Mouse (Mus musculus) cortical plate, adult 2 months (tissue): ENCODE results near the gene 1600014C23Rik. TPM values are rescaled to one million over a fixed set of nuclear protein-coding genes. Genes with fewer than 3 reads are reported as not detected.
A peak's percentile ranks its signal among the peaks of the same experiment; 100 is the strongest.

Experiments used
- H3K27ac ChIP-seq: fragments of 200-500 bp; 2 replicates; pipeline ENCODE4 v1.5.1; 2012; ENCODE audit warnings: low read length, control low read depth, inconsistent platforms; ENCODE audit not compliant: insufficient read depth
- H3K4me1 ChIP-seq: fragments of 200-500 bp; 2 replicates; pipeline ENCODE4 v1.6.1; 2011; ENCODE audit warnings: low read length; ENCODE audit not compliant: control insufficient read depth, insufficient read depth
- H3K4me3 ChIP-seq: fragments of 200-500 bp; 2 replicates; pipeline ENCODE4 v1.5.1; 2011; ENCODE audit warnings: mild to moderate bottlenecking, low read length, control low read depth; ENCODE audit not compliant: insufficient read depth
- CTCF ChIP-seq: fragments of 200-500 bp; IDR thresholded peaks from 2 replicates; pipeline ENCODE4 v1.5.1; 2011; ENCODE audit warnings: mild to moderate bottlenecking, control low read depth, low read length; ENCODE audit not compliant: insufficient read depth; ENCODE audit errors: extremely low read depth
- POLR2A ChIP-seq: fragments of 200-500 bp; IDR thresholded peaks from 2 replicates; pipeline ENCODE4 v1.6.1; 2011; ENCODE audit warnings: mild to moderate bottlenecking, low read length, control low read depth; ENCODE audit not compliant: insufficient read depth; ENCODE audit errors: extremely low read depth
- polyA plus RNA-seq: library from polyadenylated mRNA; depleted of rRNA; stranded (reverse); fragments of >200 nt; gene quantifications from 2 replicates; pipeline ENCODE4 v1.2.3, GENCODE M21; 2012

The 1600014C23Rik gene
- polyA plus RNA-seq, 1 experiment: not detected

GRCm38 (mm10) chr17:45696981-45697380 is 36.7 kb downstream of the 1600014C23Rik start:
- Histone ChIP-seq H3K4me3 (no peak overlapping the region), H3K4me1 (no peaks in the 10 kb centered on the region), H3K27ac (no peak overlapping the region)
- TF ChIP-seq CTCF (no peak), POLR2A (no peak)

GRCm38 (mm10) chr17:45695227-45696120 is 38.2 kb downstream of the 1600014C23Rik start:
- TF ChIP-seq CTCF: no peak
- no peak for TF ChIP-seq POLR2A
- no peak overlapping the region for H3K27ac ChIP-seq
- H3K4me3 ChIP-seq: no peak overlapping the region

GRCm38 (mm10) chr17:45693812-45694565 is 39.7 kb downstream of the 1600014C23Rik start:
- no peak for TF ChIP-seq CTCF
- TF ChIP-seq POLR2A: no peak
- Histone ChIP-seq H3K27ac (no peak overlapping the region), H3K4me3 (no peak overlapping the region), H3K4me1 (no peaks in the 10 kb centered on the region)

More at GRCm38 (mm10) chr17:45695227-45696120, 38.2 kb downstream of the 1600014C23Rik start:
- no peaks in the 10 kb centered on the region for H3K4me1 ChIP-seq

- no peaks in the 10 kb centered on the region for H3K4me1 ChIP-seq
- H3K27ac ChIP-seq: no peak overlapping the region
- TF ChIP-seq CTCF (no peak), POLR2A (no peak)
- no peak overlapping the region for H3K4me3 ChIP-seq
Measured at GRCm38 (mm10) chr17:45692159-45692558, 41.5 kb downstream of the 1600014C23Rik start.

GRCm38 (mm10) chr17:45690044-45690443 is 43.6 kb downstream of the 1600014C23Rik start:
- TF ChIP-seq CTCF (no peak), POLR2A (no peak)
- H3K4me1 ChIP-seq: peaks cover 3% of the 10 kb centered on the region; the same call in 1 of the 2 replicates
- no peak overlapping the region for H3K4me3 ChIP-seq
- H3K27ac ChIP-seq: no peak overlapping the region

GRCm38 (mm10) chr17:45689120-45689519 is 44.5 kb downstream of the 1600014C23Rik start:
- Histone ChIP-seq H3K4me1 (peaks cover 5% of the 10 kb centered on the region; the same call in 1 of the 2 replicates), H3K4me3 (no peak overlapping the region), H3K27ac (no peak overlapping the region)
- no peak for TF ChIP-seq CTCF
- TF ChIP-seq POLR2A: no peak

- H3K4me3 ChIP-seq: peak within 1 kb of the TSS; percentile 66
- H3K27ac ChIP-seq: peak within 1 kb of the TSS; percentile 89
- peaks cover 5% of the 10 kb centered on the region; the same call in 1 of the 2 replicates for H3K4me1 ChIP-seq
- TF ChIP-seq CTCF (no peak), POLR2A (no peak)
Measured at GRCm38 (mm10) chr17:45686716-45687115, 46.9 kb downstream of the 1600014C23Rik start, which contains the start of gene Tmem63b. Gene Tmem63b (minus strand): TSS chr17:45686905.

GRCm38 (mm10) chr17:45686093-45686619 is 47.5 kb downstream of the 1600014C23Rik start, which contains the start of gene Mrpl14:
Gene Mrpl14 (plus strand): TSS chr17:45686322.
- H3K4me1 ChIP-seq: peaks cover 5% of the 10 kb centered on the region; the same call in 1 of the 2 replicates
- peak; percentile 67 for TF ChIP-seq POLR2A
- no peak for TF ChIP-seq CTCF
- peak within 1 kb of the TSS; percentile 89 for H3K27ac ChIP-seq
- peak within 1 kb of the TSS; percentile 66 for H3K4me3 ChIP-seq

- Histone ChIP-seq H3K4me1 (peaks cover 5% of the 10 kb centered on the region; the same call in 1 of the 2 replicates), H3K4me3 (peak overlapping the region; percentile 66), H3K27ac (peak overlapping the region; percentile 89)
- TF ChIP-seq POLR2A (no peak), CTCF (no peak)
Measured at GRCm38 (mm10) chr17:45685171-45686092, 48.2 kb downstream of the 1600014C23Rik start.
